Mouse (Mus musculus) lung, postnatal 0 days (tissue): Measurements from ENCODE around the gene 4931422A03Rik. TPM values are rescaled to one million over a fixed set of nuclear protein-coding genes. Genes with fewer than 3 reads are reported as not detected.

ENCODE experiments used
- ATAC-seq: fragments of 200-750 bp; cut with Nextera tagmentation; 2 replicates; pipeline ENCODE4 v1.8.0; 2017; ENCODE audit warnings: moderate library complexity
- DNase-seq: peaks from one replicate; pipeline ENCODE4 v3.0.0-alpha.2; 2016; ENCODE audit warnings: low spot score
- H3K27ac ChIP-seq: fragments of 300-500 bp; sonication (generic); 2 replicates; pipeline ENCODE4 v1.5.1; 2014; ENCODE audit warnings: antibody characterized with exemption, mild to moderate bottlenecking, low read length, mixed read lengths
- H3K27me3 ChIP-seq: fragments of 300-500 bp; sonication (generic); replicated peaks from 2 replicates; pipeline ENCODE4 v1.6.1; 2014; ENCODE audit warnings: low read length, mixed read lengths; ENCODE audit not compliant: insufficient read depth
- H3K36me3 ChIP-seq: fragments of 300-500 bp; sonication (generic); 2 replicates; pipeline ENCODE4 v1.6.1; 2014; ENCODE audit warnings: low read length, mixed read lengths; ENCODE audit not compliant: insufficient read depth
- H3K4me1 ChIP-seq: fragments of 300-500 bp; sonication (generic); 2 replicates; pipeline ENCODE4 v1.6.1; 2014; ENCODE audit warnings: antibody characterized with exemption, low read depth, low read length, mixed read lengths; ENCODE audit not compliant: insufficient read depth
- H3K4me2 ChIP-seq: fragments of 300-500 bp; sonication (generic); replicated peaks from 2 replicates; pipeline ENCODE4 v1.6.1; 2014; ENCODE audit warnings: low read depth, mild to moderate bottlenecking, low read length, moderate library complexity, mixed read lengths
- H3K4me3 ChIP-seq: fragments of 300-500 bp; sonication (generic); 2 replicates; pipeline ENCODE4 v1.5.1; 2014; ENCODE audit warnings: low read depth, low read length
- H3K9ac ChIP-seq: fragments of 300-500 bp; sonication (generic); replicated peaks from 2 replicates; pipeline ENCODE4 v1.6.1; 2014; ENCODE audit warnings: low read depth, mild to moderate bottlenecking
- H3K9me3 ChIP-seq: fragments of 300-500 bp; sonication (generic); 2 replicates; pipeline ENCODE4 v1.6.1; 2016; ENCODE audit warnings: low read length, mixed read lengths
- CTCF ChIP-seq: IDR thresholded peaks from 2 replicates; pipeline ENCODE4 v1.5.1; 2016; ENCODE audit warnings: antibody characterized with exemption, mild to moderate bottlenecking
- EP300 ChIP-seq: IDR thresholded peaks from 2 replicates; pipeline ENCODE4 v1.6.1; 2016; ENCODE audit warnings: antibody characterized with exemption, mild to moderate bottlenecking, control low read depth
- WGBS: fragments of 180-500 bp; shearing (Covaris S2); extraction: QIAGEN DNeasy Blood & Tissue Kit; methylation state at CpG from one replicate; pipeline ENCODE4 v1.1.7; 2014; 5-methylcytosine and 5-hydroxymethylcytosine counted together
- polyA plus RNA-seq: library from polyadenylated mRNA; unstranded; fragments of >200 nt; fragmentation: Nextera tagmentation; extraction: Ambion mirVana; gene quantifications from 2 replicates; pipeline ENCODE4 v1.2.1, GENCODE M21; 2015

The 4931422A03Rik gene
- polyA plus RNA-seq, 1 experiment from 2014 or later = 1.4 TPM

GRCm38 (mm10) chr2:103945571-103946092 is 82.5 kb downstream of the 4931422A03Rik start:
- ATAC-seq (no peak), DNase-seq (peak; percentile 11)
- H3K9me3 ChIP-seq = no peaks in the 10 kb centered on the region
- H3K9ac ChIP-seq = no peak overlapping the region
- H3K4me2 ChIP-seq = no peak overlapping the region
- H3K4me3 ChIP-seq = no peak overlapping the region
- WGBS = 56% methylated on average over 5 of the region's 5 CpGs
- no peaks in the 10 kb centered on the region for H3K36me3 ChIP-seq
- no peak for TF ChIP-seq CTCF
- TF ChIP-seq EP300 = no peak
- H3K27me3 ChIP-seq = no peaks in the 10 kb centered on the region
- no peak overlapping the region for H3K27ac ChIP-seq
- H3K4me1 ChIP-seq = no peaks in the 10 kb centered on the region

GRCm38 (mm10) chr2:103944859-103945258 is 83.3 kb downstream of the 4931422A03Rik start:
- Histone ChIP-seq H3K36me3 (no peaks in the 10 kb centered on the region), H3K4me2 (no peak overlapping the region), H3K4me1 (no peaks in the 10 kb centered on the region), H3K9me3 (no peaks in the 10 kb centered on the region), H3K27ac (no peak overlapping the region), H3K9ac (no peak overlapping the region), H3K4me3 (no peak overlapping the region), H3K27me3 (no peaks in the 10 kb centered on the region)
- ATAC-seq (no peak), DNase-seq (no peak)
- WGBS = 88% methylated on average over 2 of the region's 2 CpGs
- TF ChIP-seq CTCF = no peak
- TF ChIP-seq EP300 = no peak

GRCm38 (mm10) chr2:103941085-103941484 is 87.1 kb downstream of the 4931422A03Rik start:
- ATAC-seq = no peak
- WGBS = 80% methylated on average over 3 of the region's 3 CpGs
- DNase-seq = no peak
- Histone ChIP-seq H3K4me1 (no peaks in the 10 kb centered on the region), H3K9me3 (no peaks in the 10 kb centered on the region), H3K4me2 (no peak overlapping the region), H3K27me3 (no peaks in the 10 kb centered on the region), H3K36me3 (no peaks in the 10 kb centered on the region), H3K4me3 (no peak overlapping the region), H3K9ac (no peak overlapping the region), H3K27ac (no peak overlapping the region)
- TF ChIP-seq CTCF = no peak
- TF ChIP-seq EP300 = no peak

GRCm38 (mm10) chr2:103939003-103939402 is 89.2 kb downstream of the 4931422A03Rik start:
- H3K9ac ChIP-seq = no peak overlapping the region
- DNase-seq = no peak
- no peak for ATAC-seq

GRCm38 (mm10) chr2:103938573-103938972 is 89.6 kb downstream of the 4931422A03Rik start:
- DNase-seq (no peak), ATAC-seq (no peak)
- no peak overlapping the region for H3K4me2 ChIP-seq
- H3K9me3 ChIP-seq = no peaks in the 10 kb centered on the region
- no peak overlapping the region for H3K9ac ChIP-seq
- no peak overlapping the region for H3K27ac ChIP-seq
- H3K4me1 ChIP-seq = no peaks in the 10 kb centered on the region
- WGBS = 78% methylated on average over 1 of the region's 1 CpGs
- H3K27me3 ChIP-seq = no peaks in the 10 kb centered on the region
- H3K36me3 ChIP-seq = no peaks in the 10 kb centered on the region
- no peak overlapping the region for H3K4me3 ChIP-seq
- TF ChIP-seq CTCF = no peak
- no peak for TF ChIP-seq EP300

More at GRCm38 (mm10) chr2:103939003-103939402, 89.2 kb downstream of the 4931422A03Rik start:
- H3K36me3 ChIP-seq = no peaks in the 10 kb centered on the region
- H3K4me2 ChIP-seq = no peak overlapping the region
- H3K27me3 ChIP-seq = no peaks in the 10 kb centered on the region
- no peak overlapping the region for H3K27ac ChIP-seq
- H3K9me3 ChIP-seq = no peaks in the 10 kb centered on the region
- H3K4me1 ChIP-seq = no peaks in the 10 kb centered on the region
- TF ChIP-seq EP300 (no peak), CTCF (no peak)
- H3K4me3 ChIP-seq = no peak overlapping the region

GRCm38 (mm10) chr2:103937670-103938069 is 90.5 kb downstream of the 4931422A03Rik start:
- whole genome bisulfite sequencing = 67% methylated on average over 2 of the region's 2 CpGs
- H3K4me1 ChIP-seq = no peaks in the 10 kb centered on the region
- H3K27me3 ChIP-seq = no peaks in the 10 kb centered on the region
- no peaks in the 10 kb centered on the region for H3K9me3 ChIP-seq
- H3K4me3 ChIP-seq = no peak overlapping the region
- TF ChIP-seq CTCF (no peak), EP300 (no peak)
- no peaks in the 10 kb centered on the region for H3K36me3 ChIP-seq
- DNase-seq (no peak), ATAC-seq (no peak)
- H3K9ac ChIP-seq = no peak overlapping the region
- no peak overlapping the region for H3K27ac ChIP-seq
- no peak overlapping the region for H3K4me2 ChIP-seq

GRCm38 (mm10) chr2:103936666-103937065 is 91.5 kb downstream of the 4931422A03Rik start:
- 90% methylated on average over 2 of the region's 2 CpGs for WGBS
- H3K4me1 ChIP-seq = no peaks in the 10 kb centered on the region
- no peak overlapping the region for H3K4me2 ChIP-seq
- no peaks in the 10 kb centered on the region for H3K9me3 ChIP-seq
- H3K27me3 ChIP-seq = no peaks in the 10 kb centered on the region
- no peak for ATAC-seq
- H3K36me3 ChIP-seq = no peaks in the 10 kb centered on the region
- H3K9ac ChIP-seq = no peak overlapping the region
- no peak for TF ChIP-seq CTCF
- no peak for TF ChIP-seq EP300
- no peak for DNase-seq
- no peak overlapping the region for H3K27ac ChIP-seq
- no peak overlapping the region for H3K4me3 ChIP-seq
